Mouse (Mus musculus) heart, adult 2 months (tissue): ENCODE measurements at regions not wholly inside any gene's neighbourhood (a gene's known extent, or its start where the extent isn't known, plus 50 kb on each side); places are given as distances from the start of the nearest gene placed in this dataset.

ENCODE experiments used
- DNase-seq, 2 experiments: peaks; one replicate each; pipeline ENCODE4 v3.0.0; 2021
- H3K27ac ChIP-seq: fragments of 200-600 bp; 2 replicates; pipeline ENCODE4 v1.8.1; 2022
- H3K27me3 ChIP-seq: fragments of 200-500 bp; 2 replicates; pipeline ENCODE4 v1.6.1; 2012; ENCODE audit warnings: mild to moderate bottlenecking, low read length, inconsistent platforms, mixed read lengths; ENCODE audit not compliant: control insufficient read depth, insufficient read depth
- H3K36me3 ChIP-seq: fragments of 200-500 bp; 2 replicates; pipeline ENCODE4 v1.6.1; 2012; ENCODE audit warnings: low read length, inconsistent platforms; ENCODE audit not compliant: control insufficient read depth, insufficient read depth
- H3K4me1 ChIP-seq: fragments of 200-500 bp; 2 replicates; pipeline ENCODE4 v1.6.1; 2011; ENCODE audit warnings: low read length; ENCODE audit not compliant: control insufficient read depth, insufficient read depth
- H3K4me3 ChIP-seq: fragments of 200-600 bp; 2 replicates; pipeline ENCODE4 v1.8.1; 2022
- H3K79me2 ChIP-seq: fragments of 200-500 bp; replicated peaks from 2 replicates; pipeline ENCODE4 v1.6.1; 2012; ENCODE audit warnings: mild to moderate bottlenecking, inconsistent platforms, low read length, moderate library complexity, mixed read lengths; ENCODE audit not compliant: control insufficient read depth, insufficient read depth
- H3K9ac ChIP-seq: fragments of 200-500 bp; 2 replicates; pipeline ENCODE4 v1.6.1; 2012; ENCODE audit warnings: low read depth, mild to moderate bottlenecking, control low read depth, inconsistent platforms, low read length, mixed read lengths
- CTCF ChIP-seq: fragments of 200-600 bp; IDR thresholded peaks from 2 replicates; pipeline ENCODE4 v1.8.1; 2022; ENCODE audit warnings: antibody characterized with exemption, mild to moderate bottlenecking, moderate library complexity
- EP300 ChIP-seq: fragments of 200-500 bp; IDR thresholded peaks from 2 replicates; pipeline ENCODE4 v1.6.1; 2011; ENCODE audit warnings: low read depth, low read length, control low read depth; ENCODE audit not compliant: insufficient read depth
- POLR2A ChIP-seq: fragments of 200-500 bp; IDR thresholded peaks from 2 replicates; pipeline ENCODE4 v1.6.1; 2011; ENCODE audit warnings: mild to moderate bottlenecking, low read depth, low read length, control low read depth; ENCODE audit not compliant: insufficient read depth
- WGBS: fragments of 180-500 bp; shearing (Covaris S2); methylation state at CpG from one replicate; pipeline ENCODE4 v1.1.7; 2018; 5-methylcytosine and 5-hydroxymethylcytosine counted together
- intact Hi-C: fragments of 180-260 bp; cut with DNase I; formaldehyde crosslinking; loops from one replicate; pipeline ENCODE4 v1.15.1; 2025

- Histone ChIP-seq H3K4me3 (no peak overlapping the region), H3K36me3 (no peaks in the 10 kb centered on the region), H3K27me3 (no peaks in the 10 kb centered on the region), H3K9ac (no peak overlapping the region), H3K4me1 (no peaks in the 10 kb centered on the region), H3K27ac (no peak overlapping the region), H3K79me2 (no peaks in the 10 kb centered on the region)
- no peak for TF ChIP-seq CTCF
- intact Hi-C loops: no loop called here
- DNase-seq: no peak
- 60% methylated on average over 12 of the region's 12 CpGs for WGBS
These were observed 77.1 kb downstream of the Utp18 start for GRCm38 (mm10) chr11:93808431-93808830.

DNA sequence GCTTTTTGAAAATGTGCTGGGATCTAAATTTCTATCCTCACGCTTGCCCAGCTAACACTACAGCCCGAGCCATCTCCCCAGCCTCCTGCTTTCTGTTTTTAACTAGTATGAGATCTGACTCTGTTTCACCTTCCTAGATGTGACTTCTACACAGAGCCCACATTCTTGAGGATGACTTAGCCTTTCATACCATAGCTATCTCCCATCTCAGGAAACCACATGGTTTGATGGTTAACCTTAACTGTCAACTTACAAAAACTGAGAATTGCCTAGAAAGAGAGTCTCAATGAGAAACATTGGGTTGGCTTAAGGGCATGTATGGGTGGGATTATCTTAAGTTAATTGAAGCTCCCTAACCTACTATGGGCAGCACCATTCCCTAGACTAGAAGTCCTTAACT, 78.4 kb downstream of the Utp18 start:
- DNase-seq: no peak
- Histone ChIP-seq H3K36me3 (no peaks in the 10 kb centered on the region), H3K27me3 (no peaks in the 10 kb centered on the region), H3K4me1 (no peaks in the 10 kb centered on the region), H3K27ac (no peak overlapping the region), H3K4me3 (no peak overlapping the region), H3K79me2 (no peaks in the 10 kb centered on the region), H3K9ac (no peak overlapping the region)
- intact Hi-C loops: no loop called here
- no peak for TF ChIP-seq EP300
- TF ChIP-seq CTCF: no peak
- no peak for TF ChIP-seq POLR2A
- 72% methylated on average over 2 of the region's 2 CpGs for WGBS

- H3K27ac ChIP-seq: no peak overlapping the region
These were observed 114.2 kb downstream of the Utp18 start for GRCm38 (mm10) chr11:93771143-93771940.

DNA sequence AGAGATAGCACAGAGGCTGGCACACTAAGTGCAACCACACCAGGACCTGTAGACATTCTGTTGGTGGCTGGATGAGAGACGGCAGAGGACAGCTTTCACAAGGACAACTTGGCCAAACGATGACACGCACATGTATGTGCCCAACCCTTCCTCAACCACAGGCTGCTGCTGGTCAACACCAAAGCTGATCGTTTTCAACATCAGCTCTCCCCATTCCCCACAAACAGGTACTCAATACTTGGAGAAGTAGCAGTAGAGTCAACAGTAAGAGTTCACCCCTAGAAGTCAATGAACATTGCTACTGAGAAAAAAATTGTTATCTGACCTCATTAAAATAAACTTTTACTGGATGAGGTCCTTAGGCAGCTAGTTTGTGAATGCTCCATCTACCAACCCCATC, 119.6 kb downstream of the Utp18 start:
- 92% methylated on average over 4 of the region's 4 CpGs for WGBS
- Histone ChIP-seq H3K36me3 (no peaks in the 10 kb centered on the region), H3K27me3 (no peaks in the 10 kb centered on the region), H3K9ac (no peak overlapping the region), H3K4me1 (no peaks in the 10 kb centered on the region), H3K79me2 (no peaks in the 10 kb centered on the region), H3K4me3 (no peak overlapping the region), H3K27ac (no peak overlapping the region)
- DNase-seq: no peak
- TF ChIP-seq EP300 (no peak), POLR2A (no peak), CTCF (no peak)
- intact Hi-C loops: no loop called here

More at GRCm38 (mm10) chr11:93771143-93771940, 114.2 kb downstream of the Utp18 start:
- TF ChIP-seq CTCF: no peak
- no peak for TF ChIP-seq POLR2A
- no peaks in the 10 kb centered on the region for H3K4me1 ChIP-seq
- no peaks in the 10 kb centered on the region for H3K36me3 ChIP-seq
- DNase-seq: no peak
- no peak overlapping the region for H3K4me3 ChIP-seq
- H3K79me2 ChIP-seq: no peaks in the 10 kb centered on the region
- intact Hi-C loops: no loop called here
- no peaks in the 10 kb centered on the region for H3K27me3 ChIP-seq
- 55% methylated on average over 5 of the region's 5 CpGs for WGBS
- no peak overlapping the region for H3K9ac ChIP-seq

- H3K4me1 ChIP-seq: no peaks in the 10 kb centered on the region
- no peak for TF ChIP-seq EP300
- peak; percentile 25; the same call in 1 of the 2 replicates for TF ChIP-seq CTCF
- H3K9ac ChIP-seq: no peak overlapping the region
- H3K79me2 ChIP-seq: no peaks in the 10 kb centered on the region
- no peak for DNase-seq
- H3K27me3 ChIP-seq: no peaks in the 10 kb centered on the region
- H3K36me3 ChIP-seq: no peaks in the 10 kb centered on the region
- no peak overlapping the region for H3K27ac ChIP-seq
- WGBS: 25% methylated on average over 18 of the region's 18 CpGs
- intact Hi-C loops: no loop called here
- no peak overlapping the region for H3K4me3 ChIP-seq
These were observed 122.6 kb downstream of the Utp18 start for GRCm38 (mm10) chr11:93762832-93763530.

GRCm38 (mm10) chr11:93757825-93758224, 127.7 kb downstream of the Utp18 start:
- Histone ChIP-seq H3K36me3 (no peaks in the 10 kb centered on the region), H3K79me2 (no peaks in the 10 kb centered on the region), H3K27me3 (no peaks in the 10 kb centered on the region), H3K4me1 (no peaks in the 10 kb centered on the region), H3K9ac (no peak overlapping the region), H3K27ac (no peak overlapping the region), H3K4me3 (no peak overlapping the region)
- no peak for TF ChIP-seq POLR2A
- TF ChIP-seq CTCF: no peak
- TF ChIP-seq EP300: no peak
- intact Hi-C loops: no loop called here
- 77% methylated on average over 7 of the region's 7 CpGs for WGBS
- DNase-seq: no peak
